Mouse (Mus musculus): ENCODE data around the gene Mpdz.

DNA sequence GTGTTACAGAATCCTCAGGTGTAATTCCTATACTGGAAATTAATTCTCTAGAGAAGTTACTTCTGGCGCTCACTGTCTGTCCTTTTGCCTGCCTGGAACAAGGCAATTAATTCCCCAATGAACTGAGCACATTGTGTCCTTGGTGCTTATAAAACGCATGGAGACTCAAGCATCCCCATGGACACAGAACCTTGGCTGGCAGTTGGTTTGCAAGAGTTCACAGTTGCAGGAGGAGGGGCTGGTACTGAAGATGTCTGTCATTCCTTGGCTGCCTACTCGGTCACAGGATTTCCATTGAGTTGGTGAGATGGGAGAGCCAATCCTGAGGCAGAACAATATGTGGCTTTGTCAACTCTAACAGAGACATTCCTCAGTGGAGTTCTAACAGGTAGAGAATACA is 12.5 kb downstream of the Mpdz start:
- TF ChIP-seq POLR2A (IDR thresholded peaks at IDR 0.05; ENCODE audit: control insufficient read depth in 1 of 2, insufficient read depth in 1 of 2, low read depth in 1 of 2, low read length in 2 of 2, poor library complexity in 1 of 2): no peak
- no peak for TF ChIP-seq TAL1 (IDR thresholded peaks at IDR 0.05; ENCODE audit: low read length)
- no peak for TF ChIP-seq EP300 (IDR thresholded peaks at IDR 0.05; ENCODE audit: low read depth in 1 of 2, low read length in 2 of 2)
- TF ChIP-seq ZKSCAN1 (IDR thresholded peaks at IDR 0.05; ENCODE audit: low read depth, low read length): no peak
- no peak for TF ChIP-seq CTCF (IDR thresholded peaks at IDR 0.05 in 2 of 3, conservative IDR thresholded peaks at IDR 0.05 in 1 of 3; ENCODE audit: control insufficient read depth in 1 of 3, insufficient read depth in 1 of 3, low read depth in 2 of 3, low read length in 3 of 3, poor library complexity in 1 of 3, severe bottlenecking in 1 of 3)
- no peak for TF ChIP-seq SMC3 (IDR thresholded peaks at IDR 0.05; ENCODE audit: low read depth, low read length)
- TF ChIP-seq BHLHE40 (IDR thresholded peaks at IDR 0.05; ENCODE audit: borderline replicate concordance, low read depth, low read length): no peak
- TF ChIP-seq ZMIZ1 (IDR thresholded peaks at IDR 0.05; ENCODE audit: low read depth, low read length): no peak
- no peak for TF ChIP-seq POLR2AphosphoS5 (IDR thresholded peaks at IDR 0.05; ENCODE audit: borderline replicate concordance, low read depth, low read length)
- no peak for TF ChIP-seq POLR2AphosphoS2 (IDR thresholded peaks at IDR 0.05; ENCODE audit: low read length)

Measured in MEL (cell line).